Mouse (Mus musculus) adrenal gland, postnatal 10 days (tissue): Measurements from ENCODE around the gene Olfr205. TPM values are rescaled to one million over a fixed set of nuclear protein-coding genes. Genes with fewer than 3 reads are reported as not detected.
"Not testable (repeated sequence)": the region's sequence is repeated elsewhere in the genome, so short reads cannot be mapped to it uniquely, and the experiment has no call there.

Experiments
- DNase-seq: peaks from one replicate; pipeline ENCODE4 v3.0.0; 2021; ENCODE audit warnings: mixed read lengths
- long read RNA-seq, 2 experiments: library from polyadenylated mRNA; stranded (forward); transcript quantifications; one replicate each; pipeline ENCODE4 v2.0.0; 2021
- total RNA-seq, 2 experiments: library from RNA; stranded (reverse); gene quantifications; 2 replicates each; pipeline ENCODE4 v1.2.3; 2021

Olfr205 gene
- total RNA-seq = not detected
- long read RNA-seq, experiment 1 = 0 reads
- long read RNA-seq, experiment 2 = 0 reads

- no peak for DNase-seq
Measured at GRCm38 (mm10) chr16:59331038-59331437, at the start of gene Olfr205. TSS of gene Olfr205 (minus strand) at chr16:59331138.

GRCm38 (mm10) chr16:59363893-59364292, 33.0 kb upstream of the Olfr205 start, which contains the start of gene Olfr209:
TSS of gene Olfr209 (minus strand) at chr16:59363993.
- no peak for DNase-seq

- DNase-seq = no peak
Measured at GRCm38 (mm10) chr16:59349146-59349545, 18.2 kb upstream of the Olfr205 start, which contains the start of gene Olfr206. TSS of gene Olfr206 (minus strand) at chr16:59349246.

- DNase-seq = not testable (repeated sequence)
Measured at GRCm38 (mm10) chr16:59323262-59323661, 7.7 kb downstream of the Olfr205 start.

- no peak for DNase-seq
Measured at GRCm38 (mm10) chr16:59318148-59318547, 12.8 kb downstream of the Olfr205 start, which contains the start of gene Olfr204. TSS of gene Olfr204 (minus strand) at chr16:59318248.

- no peak for DNase-seq
Measured at GRCm38 (mm10) chr16:59298581-59298980, 32.4 kb downstream of the Olfr205 start, which contains the start of gene Olfr203. TSS of gene Olfr203 (plus strand) at chr16:59298881.

GRCm38 (mm10) chr16:59287576-59287975, 43.4 kb downstream of the Olfr205 start:
- DNase-seq = not testable (repeated sequence)

GRCm38 (mm10) chr16:59286693-59287092, 44.2 kb downstream of the Olfr205 start, which contains the start of gene Olfr202:
TSS of gene Olfr202 (minus strand) at chr16:59286793.
- DNase-seq = no peak

GRCm38 (mm10) chr16:59283476-59283875, 47.5 kb downstream of the Olfr205 start:
- DNase-seq = no peak

GRCm38 (mm10) chr16:59280542-59280941, 50.4 kb downstream of the Olfr205 start:
- no peak for DNase-seq

Other genes starting within 250 kb of the Olfr205 start
- not detected for gene Olfr191, start 241.3 kb downstream of the Olfr205 start, total RNA-seq
- gene Olfr193, start 219.3 kb downstream of the Olfr205 start, total RNA-seq = not detected
- gene Olfr194, start 210.1 kb downstream of the Olfr205 start, total RNA-seq = not detected
- gene Olfr195, start 184.1 kb downstream of the Olfr205 start, total RNA-seq = not detected
- not detected for gene Olfr196, start 160.7 kb downstream of the Olfr205 start, total RNA-seq
- not detected for gene Olfr198, start 127.6 kb downstream of the Olfr205 start, total RNA-seq
- not detected for gene Olfr199, start 111.4 kb downstream of the Olfr205 start, total RNA-seq
- not detected for gene Olfr201, start 58.5 kb downstream of the Olfr205 start, total RNA-seq
- gene Olfr202, start 44.3 kb downstream of the Olfr205 start, total RNA-seq = not detected
- gene Olfr203, start 32.3 kb downstream of the Olfr205 start, total RNA-seq = not detected
- gene Olfr204, start 12.9 kb downstream of the Olfr205 start, total RNA-seq = not detected
- gene Olfr206, start 18.1 kb upstream of the Olfr205 start, total RNA-seq = not detected
- gene Olfr209, start 32.9 kb upstream of the Olfr205 start, total RNA-seq = not detected
- not detected for gene Gabrr3, start 76.2 kb upstream of the Olfr205 start, total RNA-seq
- gene Riox2, start 140.6 kb upstream of the Olfr205 start, total RNA-seq = 10 to 100 TPM; 17.6 to 25.0 TPM